Mouse (Mus musculus) CH12.LX (cell line): ENCODE results near the gene Xpr1. TPM values are rescaled to one million over a fixed set of nuclear protein-coding genes. Genes with fewer than 3 reads are reported as not detected.

Experiments
- DNase-seq: peaks from one replicate; pipeline ENCODE4 v3.0.0-alpha.2; 2013; ENCODE audit errors: extremely low read depth
- H3K27ac ChIP-seq: 2 replicates; pipeline ENCODE4 v1.5.1; 2012; ENCODE audit warnings: low read depth, mild to moderate bottlenecking, control low read depth, moderate library complexity; ENCODE audit not compliant: insufficient read depth
- H3K27me3 ChIP-seq: replicated peaks from 2 replicates; pipeline ENCODE3; 2012; ENCODE audit warnings: inconsistent platforms
- H3K36me3 ChIP-seq, 2 experiments: replicated peaks in 1 of 2; 2 replicates each; pipeline versions ENCODE3 to v1.6.1; 2012; ENCODE audit warnings: inconsistent platforms in 1 of 2, low read length in 1 of 2, mild to moderate bottlenecking in 1 of 2, mixed read lengths in 1 of 2, moderate library complexity in 1 of 2; ENCODE audit not compliant: control insufficient read depth in 1 of 2, insufficient read depth in 1 of 2
- H3K4me1 ChIP-seq, 2 experiments: 2 replicates each; pipeline ENCODE4 v1.6.1; 2012; ENCODE audit warnings: inconsistent platforms in 1 of 2, moderate library complexity in 1 of 2; ENCODE audit not compliant: insufficient read depth in 2 of 2, control insufficient read depth in 1 of 2
- H3K4me2 ChIP-seq: 2 replicates; pipeline ENCODE4 v1.6.1; 2012; ENCODE audit warnings: low read depth, mild to moderate bottlenecking, control low read depth; ENCODE audit not compliant: poor library complexity, insufficient read depth, severe bottlenecking
- H3K4me3 ChIP-seq, 3 experiments: fragments of 150-350 bp in 1 of 3; sonication (generic) in 1 of 3; replicated peaks in 1 of 3; 2 replicates each; pipeline versions ENCODE3 to v1.5.1; 2011 to 2012; ENCODE audit warnings: low read depth in 2 of 3, low read length in 2 of 3, mild to moderate bottlenecking in 2 of 3, moderate library complexity in 2 of 3, control low read depth in 1 of 3, improper control_type of control experiment in 1 of 3, inconsistent platforms in 1 of 3, mixed read lengths in 1 of 3; ENCODE audit not compliant: poor library complexity in 1 of 3
- H3K79me2 ChIP-seq: replicated peaks from 2 replicates; pipeline ENCODE4 v1.6.1; 2012; ENCODE audit warnings: mild to moderate bottlenecking, moderate library complexity; ENCODE audit not compliant: control insufficient read depth, poor library complexity, insufficient read depth, severe bottlenecking; ENCODE audit errors: extremely low read depth
- H3K9ac ChIP-seq: 2 replicates; pipeline ENCODE4 v1.6.1; 2012; ENCODE audit warnings: low read depth, mild to moderate bottlenecking, control low read depth, moderate library complexity; ENCODE audit not compliant: insufficient read depth
- H3K9me3 ChIP-seq: replicated peaks from 2 replicates; pipeline ENCODE3; 2012; ENCODE audit warnings: low read length, inconsistent platforms, mixed read lengths
- CHD2 ChIP-seq: IDR thresholded peaks from 2 replicates; pipeline ENCODE4 v1.6.1; 2011; ENCODE audit warnings: low read length, improper control_type of control experiment
- E2F4 ChIP-seq: IDR thresholded peaks from 2 replicates; pipeline ENCODE4 v1.6.1; 2011; ENCODE audit warnings: low read depth, low read length, improper control_type of control experiment; ENCODE audit not compliant: insufficient replicate concordance
- EP300 ChIP-seq: IDR thresholded peaks from 2 replicates; pipeline ENCODE4 v1.6.1; 2011; ENCODE audit warnings: low read length, improper control_type of control experiment
- HCFC1 ChIP-seq: IDR thresholded peaks from 2 replicates; pipeline ENCODE4 v1.6.1; 2012; ENCODE audit warnings: low read depth, mild to moderate bottlenecking, inconsistent platforms, low read length, improper control_type of control experiment
- JUN ChIP-seq: IDR thresholded peaks from 2 replicates; pipeline ENCODE4 v1.6.1; 2011; ENCODE audit warnings: low read depth, mild to moderate bottlenecking, low read length, improper control_type of control experiment, moderate library complexity; ENCODE audit not compliant: insufficient read depth
- KAT2A ChIP-seq: IDR thresholded peaks from 2 replicates; pipeline ENCODE4 v1.6.1; 2012; ENCODE audit warnings: low read length, improper control_type of control experiment, inconsistent platforms; ENCODE audit not compliant: insufficient replicate concordance
- MAX ChIP-seq: IDR thresholded peaks from 2 replicates; pipeline ENCODE4 v1.6.1; 2011; ENCODE audit warnings: low read length, improper control_type of control experiment
- MEF2A ChIP-seq: IDR thresholded peaks from 2 replicates; pipeline ENCODE4 v1.6.1; 2014; ENCODE audit warnings: low read depth, mild to moderate bottlenecking, inconsistent platforms, low read length, improper control_type of control experiment, borderline replicate concordance
- MXI1 ChIP-seq: IDR thresholded peaks from 2 replicates; pipeline ENCODE4 v1.6.1; 2011; ENCODE audit warnings: mild to moderate bottlenecking, low read depth, low read length, improper control_type of control experiment
- NELFE ChIP-seq: IDR thresholded peaks from 2 replicates; pipeline ENCODE4 v1.6.1; 2011; ENCODE audit warnings: low read depth, low read length, improper control_type of control experiment
- PAX5 ChIP-seq: IDR thresholded peaks from 2 replicates; pipeline ENCODE4 v1.6.1; 2012; ENCODE audit warnings: low read length, inconsistent platforms, mixed read lengths
- POLR2AphosphoS2 ChIP-seq: IDR thresholded peaks from 2 replicates; pipeline ENCODE4 v1.6.1; 2011; ENCODE audit warnings: low read depth, low read length, improper control_type of control experiment
- RAD21 ChIP-seq: IDR thresholded peaks from 2 replicates; pipeline ENCODE4 v1.6.1; 2011; ENCODE audit warnings: low read depth, mild to moderate bottlenecking, low read length, improper control_type of control experiment, moderate library complexity
- RCOR1 ChIP-seq: conservative IDR thresholded peaks from 2 replicates; pipeline ENCODE4 v1.6.1; 2012; ENCODE audit warnings: low read depth, mild to moderate bottlenecking, inconsistent platforms, low read length, improper control_type of control experiment
- SMC3 ChIP-seq: IDR thresholded peaks from 2 replicates; pipeline ENCODE4 v1.6.1; 2011; ENCODE audit warnings: low read depth, low read length, improper control_type of control experiment
- TBP ChIP-seq: conservative IDR thresholded peaks from 2 replicates; pipeline ENCODE4 v1.6.1; 2011; ENCODE audit warnings: low read depth, low read length, improper control_type of control experiment
- TCF12 ChIP-seq: IDR thresholded peaks from 2 replicates; pipeline ENCODE4 v1.6.1; 2014; ENCODE audit warnings: low read depth, mild to moderate bottlenecking, inconsistent platforms, low read length, improper control_type of control experiment
- UBTF ChIP-seq: IDR thresholded peaks from 2 replicates; pipeline ENCODE4 v1.6.1; 2012; ENCODE audit warnings: low read depth, mild to moderate bottlenecking, inconsistent platforms, low read length, improper control_type of control experiment, moderate library complexity
- USF1 ChIP-seq: IDR thresholded peaks from 2 replicates; pipeline ENCODE4 v1.6.1; 2014; ENCODE audit warnings: low read depth, mild to moderate bottlenecking, inconsistent platforms, low read length, improper control_type of control experiment
- ZC3H11A ChIP-seq: IDR thresholded peaks from 2 replicates; pipeline ENCODE4 v1.6.1; 2012; ENCODE audit warnings: low read depth, mild to moderate bottlenecking, inconsistent platforms, low read length, improper control_type of control experiment
- ZMIZ1 ChIP-seq: IDR thresholded peaks from 2 replicates; pipeline ENCODE4 v1.6.1; 2012; ENCODE audit warnings: low read depth, mild to moderate bottlenecking, inconsistent platforms, low read length, improper control_type of control experiment
- dilution Hi-C: fragments of 300-500 bp; cut with MboI; formaldehyde crosslinking; loops from 2 replicates; pipeline ENCODE4 v1.14.3; 2020; ENCODE audit warnings: low sequenced_read_pairs; ENCODE audit not compliant: extremely low pct_unique_long_range_greater_than_20kb, extremely low pct_ligation_motif_present
- in situ Hi-C: fragments of 300-500 bp; cut with MboI; formaldehyde crosslinking; loops from 3 replicates; pipeline ENCODE4 v1.14.3; 2019; ENCODE audit warnings: low sequenced_read_pairs, low pct_ligation_motif_present, low pct_unique_long_range_greater_than_20kb, mixed read lengths
- polyA plus RNA-seq: library from polyadenylated mRNA; unstranded; fragments of >175 nt; gene quantifications from 2 replicates; pipeline ENCODE4 v1.2.1, GENCODE M21; 2012; ENCODE audit warnings: low read depth; ENCODE audit not compliant: insufficient read length
- total RNA-seq, 2 experiments: library from RNA; depleted of rRNA; stranded (reverse); fragments of 300-350 nt in 1 of 2; fragments of >200 nt in 1 of 2; gene quantifications; 2 replicates each; pipeline ENCODE4 v1.2.3; 2012 to 2014

Xpr1 gene
- total and polyA plus RNA-seq, 3 experiments, result 7.7 to 13.1 (median 9.6) TPM

DNA sequence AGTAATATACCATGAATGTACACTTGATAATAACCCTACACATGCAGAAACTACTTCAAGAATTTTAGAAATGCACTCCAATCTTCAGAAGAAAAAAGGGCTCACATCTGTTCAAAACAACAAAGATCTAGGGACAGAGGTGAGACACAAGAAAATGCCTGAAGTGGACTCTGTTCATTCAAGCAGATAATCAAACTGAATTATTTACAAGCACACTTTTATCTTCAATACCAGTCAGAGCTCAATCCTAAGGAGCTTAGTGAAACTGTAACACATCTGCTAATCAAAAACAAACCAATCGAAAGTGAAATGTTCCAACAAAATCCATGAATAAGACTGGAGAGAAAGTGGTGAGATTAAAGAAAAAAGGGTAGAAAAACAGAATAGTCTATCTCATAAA is 35.3 kb downstream of the Xpr1 start:
- in situ Hi-C loops (no loop called here), dilution Hi-C loops (no loop called here)
- Histone ChIP-seq H3K9ac (no peak overlapping the region), H3K4me2 (no peak overlapping the region), H3K9me3 (no peaks in the 10 kb centered on the region), H3K4me3 (no peak overlapping the region), H3K27ac (no peak overlapping the region), H3K27me3 (no peaks in the 10 kb centered on the region), H3K79me2 (no peaks in the 10 kb centered on the region), H3K36me3 (no peaks in the 10 kb centered on the region), H3K4me1 (peaks cover 0 to 15% of the 10 kb centered on the region in 2 experiments; a peak in 2 of 4 replicates)
- DNase-seq, result no peak
- TF ChIP-seq TBP, result no peak
- no peak for TF ChIP-seq USF1
- no peak for TF ChIP-seq RAD21
- TF ChIP-seq ZC3H11A, result no peak
- TF ChIP-seq MXI1, result no peak
- no peak for TF ChIP-seq SMC3
- no peak for TF ChIP-seq PAX5
- TF ChIP-seq MEF2A, result no peak
- no peak for TF ChIP-seq EP300
- TF ChIP-seq CHD2, result no peak
- no peak for TF ChIP-seq ZMIZ1
- TF ChIP-seq UBTF, result no peak

DNA sequence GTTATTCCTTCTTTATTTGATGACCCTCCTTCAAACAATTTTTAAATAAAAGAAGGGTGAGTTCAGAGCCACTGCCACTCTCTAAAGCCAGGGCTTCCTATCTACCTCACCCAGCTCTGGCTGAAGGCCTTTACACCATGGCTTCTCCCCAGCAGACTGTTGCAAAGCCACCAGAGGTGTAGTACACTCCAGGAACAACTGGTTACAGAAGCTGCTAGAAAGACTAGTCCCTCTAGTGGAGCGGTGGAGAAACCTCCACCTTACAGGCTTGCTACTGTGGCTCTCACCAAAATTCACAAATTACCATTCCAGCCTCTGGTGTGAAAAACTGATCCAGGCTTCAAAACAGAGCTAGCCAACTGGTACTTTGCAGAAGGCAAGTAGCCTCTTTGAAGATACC is 37.9 kb downstream of the Xpr1 start:
- Histone ChIP-seq H3K4me3 (no peak overlapping the region), H3K4me2 (no peak overlapping the region), H3K9ac (no peak overlapping the region), H3K27ac (no peak overlapping the region), H3K36me3 (no peaks in the 10 kb centered on the region), H3K4me1 (peaks cover 0 to under 1% of the 10 kb centered on the region in 2 experiments; a peak in 1 of 4 replicates), H3K27me3 (no peaks in the 10 kb centered on the region), H3K79me2 (no peaks in the 10 kb centered on the region; the same call in 1 of the 2 replicates), H3K9me3 (no peaks in the 10 kb centered on the region)
- no peak for TF ChIP-seq POLR2AphosphoS2
- no peak for TF ChIP-seq KAT2A
- no peak for TF ChIP-seq HCFC1
- dilution Hi-C loops, result no loop called here
- in situ Hi-C loops, result no loop called here
- no peak for DNase-seq

DNA sequence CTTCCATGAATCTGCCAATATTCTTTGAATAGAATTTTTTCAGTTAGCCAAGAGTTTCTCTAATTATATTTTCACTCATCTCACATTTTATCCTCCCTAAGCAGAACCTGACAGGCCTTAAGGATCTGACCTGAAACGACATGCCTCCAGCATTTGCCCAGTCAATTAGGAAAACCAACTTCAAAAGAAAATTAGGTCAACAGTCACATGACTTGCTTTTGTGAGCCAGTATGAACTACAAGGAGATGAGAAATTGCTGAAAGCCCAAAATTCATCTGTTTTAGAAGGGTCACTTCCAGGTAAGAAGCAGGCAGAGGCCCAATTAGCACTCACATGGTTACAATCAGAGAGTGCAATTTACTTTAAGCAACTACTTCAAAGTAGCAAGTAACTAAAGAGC is 44.4 kb downstream of the Xpr1 start:
- TF ChIP-seq JUN, result no peak
- TF ChIP-seq PAX5, result no peak
- no peak for TF ChIP-seq ZC3H11A
- no peak for TF ChIP-seq MEF2A
- TF ChIP-seq RCOR1, result no peak
- no peak for TF ChIP-seq MAX
- TF ChIP-seq TCF12, result no peak
- no peak for TF ChIP-seq E2F4
- no peak for TF ChIP-seq NELFE
- dilution Hi-C loops (no loop called here), in situ Hi-C loops (no loop called here)
- Histone ChIP-seq H3K36me3 (no peaks in the 10 kb centered on the region), H3K4me2 (no peak overlapping the region), H3K79me2 (no peaks in the 10 kb centered on the region; the same call in 1 of the 2 replicates), H3K27me3 (no peaks in the 10 kb centered on the region), H3K4me1 (peaks cover 0 to 10% of the 10 kb centered on the region in 2 experiments; a peak in 2 of 4 replicates), H3K27ac (no peak overlapping the region), H3K9ac (no peak overlapping the region), H3K9me3 (no peaks in the 10 kb centered on the region), H3K4me3 (no peak overlapping the region)
- no peak for DNase-seq
